Mouse (Mus musculus): ENCODE measurements around the gene Bank1. TPM values are rescaled to one million over a fixed set of nuclear protein-coding genes. Genes with fewer than 3 reads are reported as not detected.
"Not testable (repeated sequence)": the region's sequence is repeated elsewhere in the genome, so short reads cannot be mapped to it uniquely, and the experiment has no call there.

Gene Bank1
- polyA plus RNA-seq, 1 experiment: not detected

DNA sequence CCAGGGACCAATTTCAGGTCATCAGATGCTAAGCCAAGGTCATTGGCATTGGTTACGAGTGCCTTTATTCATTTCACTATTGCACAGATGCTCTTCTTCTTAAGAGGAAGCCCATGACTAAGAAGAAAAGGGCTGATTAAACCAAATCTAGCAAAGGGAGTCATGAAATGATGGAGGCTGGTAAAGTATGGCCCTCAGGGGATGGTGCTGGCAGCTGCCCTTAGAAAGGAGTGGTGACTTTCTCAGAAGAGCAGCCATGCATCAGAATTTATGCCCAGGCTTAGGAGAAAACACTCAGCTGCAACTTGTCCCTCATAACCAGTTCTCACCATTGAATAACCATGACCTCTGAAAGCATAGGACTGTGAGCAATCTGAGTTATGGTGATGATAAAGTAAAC is 17.4 kb downstream of the Bank1 start:
- Histone ChIP-seq H3K36me3 (ENCODE audit: control insufficient read depth, insufficient read depth) (no peaks in the 10 kb centered on the region), H3K4me2 (ENCODE audit: low read depth) (no peak overlapping the region), H3K27me3 (ENCODE audit: control insufficient read depth, insufficient read depth, insufficient read length) (no peaks in the 10 kb centered on the region), H3K4me3 (no peak overlapping the region), H3ac (ENCODE audit: control insufficient read depth, insufficient read length) (no peak overlapping the region), H3K79me2 (ENCODE audit: control insufficient read depth, insufficient read depth) (no peaks in the 10 kb centered on the region)
- TF ChIP-seq USF1 (IDR thresholded peaks at IDR 0.05; ENCODE audit: low read depth) (no peak), MYOG (IDR thresholded peaks at IDR 0.05; ENCODE audit: control insufficient read depth in 1 of 3, insufficient read depth in 1 of 3, insufficient read length in 2 of 3, low read depth in 2 of 3) (no peak), MAX (IDR thresholded peaks at IDR 0.05; ENCODE audit: low read depth) (no peak), E2F4 (IDR thresholded peaks at IDR 0.05; ENCODE audit: insufficient read depth) (no peak), MYOD1 (IDR thresholded peaks at IDR 0.05; ENCODE audit: control insufficient read depth in 1 of 3, insufficient read length in 2 of 3, low read depth in 2 of 3) (no peak), REST (IDR thresholded peaks at IDR 0.05; ENCODE audit: insufficient read depth, insufficient read length) (no peak), TCF12 (IDR thresholded peaks at IDR 0.05; ENCODE audit: insufficient read depth, poor library complexity, severe bottlenecking) (no peak), POLR2AphosphoS2 (IDR thresholded peaks at IDR 0.05; ENCODE audit: insufficient read length, low read depth) (no peak), CEBPB (IDR thresholded peaks at IDR 0.05; ENCODE audit: insufficient read depth, poor library complexity, severe bottlenecking) (no peak), SRF (IDR thresholded peaks at IDR 0.05; ENCODE audit: control insufficient read depth, insufficient read length, low read depth) (no peak), TCF3 (IDR thresholded peaks at IDR 0.05; ENCODE audit: insufficient read length, low read depth) (no peak), POLR2A (IDR thresholded peaks at IDR 0.05; ENCODE audit: insufficient read length, low read depth) (no peak)

DNA sequence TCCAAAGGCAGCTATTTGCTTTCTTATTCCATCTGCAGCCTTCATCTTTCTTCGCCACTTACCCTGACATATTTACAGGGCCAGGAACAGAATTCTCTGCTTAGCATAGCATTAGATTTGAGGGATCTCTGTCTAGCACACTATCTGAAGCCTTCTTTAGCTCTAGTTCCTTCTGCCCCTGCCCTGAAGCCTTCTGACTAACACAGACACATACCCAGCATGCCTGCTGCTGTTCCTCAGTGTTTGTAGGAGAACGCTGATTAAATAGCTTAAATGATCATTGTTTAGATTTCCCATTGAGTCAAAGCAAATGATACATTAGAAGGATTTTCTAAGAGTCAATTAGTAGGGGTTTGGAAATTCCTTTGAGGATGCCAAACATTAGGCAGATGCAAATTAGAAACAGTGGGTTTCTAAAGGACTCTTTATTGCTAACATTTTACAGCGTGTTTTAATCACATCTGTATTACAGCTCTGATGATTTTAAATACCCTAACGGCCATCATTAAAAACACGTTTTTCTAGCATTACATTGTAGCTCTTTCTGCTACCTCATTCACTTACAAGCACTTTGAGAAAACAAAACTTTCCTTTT is 19.2 kb downstream of the Bank1 start:
- no peaks in the 10 kb centered on the region for H3K36me3 ChIP-seq (ENCODE audit: control insufficient read depth, insufficient read depth)
- no peaks in the 10 kb centered on the region for H3K27me3 ChIP-seq (ENCODE audit: control insufficient read depth, insufficient read depth, insufficient read length)
- H3K79me2 ChIP-seq (ENCODE audit: control insufficient read depth, insufficient read depth): no peaks in the 10 kb centered on the region
- no peak overlapping the region for H3K4me2 ChIP-seq (ENCODE audit: low read depth)
- TF ChIP-seq TCF12 (IDR thresholded peaks at IDR 0.05; ENCODE audit: insufficient read depth, poor library complexity, severe bottlenecking) (no peak), MYOG (IDR thresholded peaks at IDR 0.05; ENCODE audit: control insufficient read depth in 1 of 3, insufficient read depth in 1 of 3, insufficient read length in 2 of 3, low read depth in 2 of 3) (no peak), USF1 (IDR thresholded peaks at IDR 0.05; ENCODE audit: low read depth) (no peak), CEBPB (IDR thresholded peaks at IDR 0.05; ENCODE audit: insufficient read depth, poor library complexity, severe bottlenecking) (no peak), SRF (IDR thresholded peaks at IDR 0.05; ENCODE audit: control insufficient read depth, insufficient read length, low read depth) (no peak), POLR2A (IDR thresholded peaks at IDR 0.05; ENCODE audit: insufficient read length, low read depth) (no peak), E2F4 (IDR thresholded peaks at IDR 0.05; ENCODE audit: insufficient read depth) (no peak), MYOD1 (IDR thresholded peaks at IDR 0.05; ENCODE audit: control insufficient read depth in 1 of 3, insufficient read length in 2 of 3, low read depth in 2 of 3) (no peak), POLR2AphosphoS2 (IDR thresholded peaks at IDR 0.05; ENCODE audit: insufficient read length, low read depth) (no peak), REST (IDR thresholded peaks at IDR 0.05; ENCODE audit: insufficient read depth, insufficient read length) (no peak), TCF3 (IDR thresholded peaks at IDR 0.05; ENCODE audit: insufficient read length, low read depth) (no peak), MAX (IDR thresholded peaks at IDR 0.05; ENCODE audit: low read depth) (no peak)
- H3ac ChIP-seq (ENCODE audit: control insufficient read depth, insufficient read length): no peak overlapping the region
- no peak overlapping the region for H3K4me3 ChIP-seq

DNA sequence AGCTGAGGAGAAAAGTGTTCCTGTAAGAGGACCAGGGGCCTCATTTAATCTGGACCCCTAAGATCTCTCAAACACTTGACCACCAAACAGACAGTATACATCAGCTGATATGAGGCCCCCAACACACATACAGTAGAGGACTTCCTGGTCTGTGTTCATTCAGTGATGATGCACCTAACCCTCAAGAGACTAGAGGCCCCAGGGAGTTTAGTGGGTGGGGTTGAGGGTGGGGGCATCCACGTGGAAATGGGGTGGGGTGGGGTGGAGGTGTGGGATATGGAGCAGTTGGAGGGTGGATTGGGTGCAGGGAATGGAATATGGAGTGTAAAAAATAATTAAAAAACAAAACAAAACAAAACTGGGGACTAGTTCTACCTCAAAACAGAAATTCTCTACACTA is 23.3 kb downstream of the Bank1 start:
- Histone ChIP-seq H3K4me3 (no peak overlapping the region), H3K27me3 (ENCODE audit: control insufficient read depth, insufficient read depth, insufficient read length) (no peaks in the 10 kb centered on the region), H3K79me2 (ENCODE audit: control insufficient read depth, insufficient read depth) (no peaks in the 10 kb centered on the region), H3ac (ENCODE audit: control insufficient read depth, insufficient read length) (no peak overlapping the region), H3K4me2 (ENCODE audit: low read depth) (no peak overlapping the region), H3K36me3 (ENCODE audit: control insufficient read depth, insufficient read depth) (no peaks in the 10 kb centered on the region)
- TF ChIP-seq CEBPB (IDR thresholded peaks at IDR 0.05; ENCODE audit: insufficient read depth, poor library complexity, severe bottlenecking) (no peak), REST (IDR thresholded peaks at IDR 0.05; ENCODE audit: insufficient read depth, insufficient read length) (no peak), USF1 (IDR thresholded peaks at IDR 0.05; ENCODE audit: low read depth) (no peak), MYOG (IDR thresholded peaks at IDR 0.05; ENCODE audit: control insufficient read depth in 1 of 3, insufficient read depth in 1 of 3, insufficient read length in 2 of 3, low read depth in 2 of 3) (no peak), E2F4 (IDR thresholded peaks at IDR 0.05; ENCODE audit: insufficient read depth) (no peak), SRF (IDR thresholded peaks at IDR 0.05; ENCODE audit: control insufficient read depth, insufficient read length, low read depth) (no peak)

DNA sequence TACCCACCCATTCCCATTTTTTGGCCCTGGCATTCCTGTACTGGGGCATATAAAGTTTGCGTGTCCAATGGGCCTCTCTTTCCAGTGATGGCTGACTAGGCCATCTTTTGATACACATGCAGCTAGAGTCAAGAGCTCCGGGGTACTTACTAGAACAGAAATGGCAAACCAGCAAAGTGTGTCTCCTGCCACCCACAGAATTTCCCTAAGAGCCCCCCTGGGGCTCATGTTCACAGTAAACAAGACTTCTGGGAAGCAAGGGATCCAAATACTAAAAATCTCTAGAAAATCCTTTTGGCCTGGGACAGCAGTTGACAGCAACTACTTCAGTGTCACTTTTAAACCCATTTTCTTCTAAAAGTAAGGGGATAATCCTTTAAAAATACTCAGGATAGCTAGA is 25.1 kb downstream of the Bank1 start:
- not testable (repeated sequence) for H3K27me3 ChIP-seq (ENCODE audit: control insufficient read depth, insufficient read depth, insufficient read length); H3K79me2 ChIP-seq (ENCODE audit: control insufficient read depth, insufficient read depth); H3ac ChIP-seq (ENCODE audit: control insufficient read depth, insufficient read length); H3K4me3 ChIP-seq; H3K36me3 ChIP-seq (ENCODE audit: control insufficient read depth, insufficient read depth); H3K4me2 ChIP-seq (ENCODE audit: low read depth)

DNA sequence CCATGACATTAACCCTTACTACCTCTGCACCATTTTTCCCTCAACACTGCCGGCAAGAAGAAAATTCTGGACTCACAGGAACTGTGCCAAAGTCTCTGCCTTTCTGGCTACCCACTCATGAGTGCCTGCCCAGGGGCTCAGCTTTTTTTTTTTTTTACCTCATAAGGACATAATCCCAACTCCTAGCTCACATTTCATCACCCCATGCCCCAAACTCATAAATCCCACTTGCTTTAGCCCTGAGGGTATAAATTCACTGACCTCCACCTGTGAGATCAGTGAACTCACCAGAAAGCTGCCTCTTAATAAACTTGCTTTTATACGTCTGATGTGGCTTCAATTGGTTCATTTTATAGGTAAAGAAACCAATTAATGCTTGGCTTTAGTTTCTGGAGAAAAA is 28.5 kb downstream of the Bank1 start:
- no peak for TF ChIP-seq SRF (IDR thresholded peaks at IDR 0.05; ENCODE audit: control insufficient read depth, insufficient read length, low read depth)
- no peak for TF ChIP-seq TCF12 (IDR thresholded peaks at IDR 0.05; ENCODE audit: insufficient read depth, poor library complexity, severe bottlenecking)
- TF ChIP-seq CEBPB (IDR thresholded peaks at IDR 0.05; ENCODE audit: insufficient read depth, poor library complexity, severe bottlenecking): no peak
- TF ChIP-seq MAX (IDR thresholded peaks at IDR 0.05; ENCODE audit: low read depth): no peak
- TF ChIP-seq MYOG (IDR thresholded peaks at IDR 0.05; ENCODE audit: control insufficient read depth in 1 of 3, insufficient read depth in 1 of 3, insufficient read length in 2 of 3, low read depth in 2 of 3): no peak
- TF ChIP-seq E2F4 (IDR thresholded peaks at IDR 0.05; ENCODE audit: insufficient read depth): no peak
- no peak for TF ChIP-seq USF1 (IDR thresholded peaks at IDR 0.05; ENCODE audit: low read depth)
- no peak for TF ChIP-seq MYOD1 (IDR thresholded peaks at IDR 0.05; ENCODE audit: control insufficient read depth in 1 of 3, insufficient read length in 2 of 3, low read depth in 2 of 3)
- no peak for TF ChIP-seq REST (IDR thresholded peaks at IDR 0.05; ENCODE audit: insufficient read depth, insufficient read length)
- TF ChIP-seq POLR2A (IDR thresholded peaks at IDR 0.05; ENCODE audit: insufficient read length, low read depth): no peak
- no peak for TF ChIP-seq TCF3 (IDR thresholded peaks at IDR 0.05; ENCODE audit: insufficient read length, low read depth)
- TF ChIP-seq POLR2AphosphoS2 (IDR thresholded peaks at IDR 0.05; ENCODE audit: insufficient read length, low read depth): no peak
- Histone ChIP-seq H3K36me3 (ENCODE audit: control insufficient read depth, insufficient read depth) (no peaks in the 10 kb centered on the region), H3K79me2 (ENCODE audit: control insufficient read depth, insufficient read depth) (no peaks in the 10 kb centered on the region), H3K27me3 (ENCODE audit: control insufficient read depth, insufficient read depth, insufficient read length) (no peaks in the 10 kb centered on the region), H3K4me3 (no peak overlapping the region), H3ac (ENCODE audit: control insufficient read depth, insufficient read length) (no peak overlapping the region), H3K4me2 (ENCODE audit: low read depth) (no peak overlapping the region)

Measured in myocyte (in vitro differentiated cells).